Mouse (Mus musculus) heart, postnatal 0 days (tissue): ENCODE results near the gene Nox1. TPM values are rescaled to one million over a fixed set of nuclear protein-coding genes. Genes with fewer than 3 reads are reported as not detected.

Experiments
- ATAC-seq: fragments of 200-750 bp; cut with Nextera tagmentation; 2 replicates; pipeline ENCODE4 v1.8.0; 2017; ENCODE audit warnings: low read depth, moderate number of reproducible peaks, moderate library complexity; ENCODE audit not compliant: insufficient read depth
- DNase-seq: peaks from one replicate; pipeline ENCODE4 v3.0.0-alpha.2; 2016; ENCODE audit warnings: low spot score
- H3K27ac ChIP-seq: fragments of 300-500 bp; sonication (generic); 2 replicates; pipeline ENCODE4 v1.5.1; 2014; ENCODE audit warnings: low read depth, mild to moderate bottlenecking
- H3K27me3 ChIP-seq: fragments of 300-500 bp; sonication (generic); 2 replicates; pipeline ENCODE4 v1.6.1; 2014; ENCODE audit warnings: low read length, mixed read lengths; ENCODE audit not compliant: control insufficient read depth, insufficient read depth
- H3K36me3 ChIP-seq: fragments of 300-500 bp; sonication (generic); replicated peaks from 2 replicates; pipeline ENCODE4 v1.6.1; 2014; ENCODE audit warnings: low read length, mixed read lengths; ENCODE audit not compliant: control insufficient read depth, insufficient read depth
- H3K4me1 ChIP-seq: fragments of 300-500 bp; sonication (generic); 2 replicates; pipeline ENCODE4 v1.6.1; 2014; ENCODE audit warnings: antibody characterized with exemption; ENCODE audit not compliant: control insufficient read depth, insufficient read depth
- H3K4me2 ChIP-seq: fragments of 300-500 bp; sonication (generic); 2 replicates; pipeline ENCODE4 v1.6.1; 2014; ENCODE audit warnings: low read depth, mild to moderate bottlenecking, low read length, moderate library complexity
- H3K4me3 ChIP-seq: fragments of 300-500 bp; sonication (generic); 2 replicates; pipeline ENCODE4 v1.5.1; 2014; ENCODE audit warnings: low read depth, low read length
- H3K9ac ChIP-seq: fragments of 300-500 bp; sonication (generic); replicated peaks from 2 replicates; pipeline ENCODE4 v1.6.1; 2014; ENCODE audit warnings: low read depth, low read length, mixed read lengths
- H3K9me3 ChIP-seq: fragments of 300-500 bp; sonication (generic); replicated peaks from 2 replicates; pipeline ENCODE4 v1.6.1; 2016; ENCODE audit warnings: low read length; ENCODE audit not compliant: control insufficient read depth
- CTCF ChIP-seq: IDR thresholded peaks from 2 replicates; pipeline ENCODE4 v1.5.1; 2016; ENCODE audit warnings: antibody characterized with exemption, control low read depth, low read depth
- EP300 ChIP-seq: IDR thresholded peaks from 2 replicates; pipeline ENCODE4 v1.6.1; 2016; ENCODE audit warnings: antibody characterized with exemption, low read depth
- WGBS: fragments of 180-500 bp; shearing (Covaris S2); extraction: QIAGEN DNeasy Blood & Tissue Kit; methylation state at CpG from one replicate; pipeline ENCODE4 v1.1.7; 2014; 5-methylcytosine and 5-hydroxymethylcytosine counted together
- polyA plus RNA-seq: library from polyadenylated mRNA; unstranded; fragments of >200 nt; fragmentation: Nextera tagmentation; extraction: Ambion mirVana; gene quantifications from 2 replicates; pipeline ENCODE4 v1.2.1, GENCODE M21; 2015
- total RNA-seq: library from RNA; depleted of rRNA; stranded (reverse); fragments of >200 nt; gene quantifications from 2 replicates; pipeline ENCODE4 v1.2.3, GENCODE M21; 2014; ENCODE audit warnings: low replicate concordance

Nox1 gene
- total and polyA plus RNA-seq, 2 experiments from 2014 or later: 0.29 TPM; not detected in 1

DNA sequence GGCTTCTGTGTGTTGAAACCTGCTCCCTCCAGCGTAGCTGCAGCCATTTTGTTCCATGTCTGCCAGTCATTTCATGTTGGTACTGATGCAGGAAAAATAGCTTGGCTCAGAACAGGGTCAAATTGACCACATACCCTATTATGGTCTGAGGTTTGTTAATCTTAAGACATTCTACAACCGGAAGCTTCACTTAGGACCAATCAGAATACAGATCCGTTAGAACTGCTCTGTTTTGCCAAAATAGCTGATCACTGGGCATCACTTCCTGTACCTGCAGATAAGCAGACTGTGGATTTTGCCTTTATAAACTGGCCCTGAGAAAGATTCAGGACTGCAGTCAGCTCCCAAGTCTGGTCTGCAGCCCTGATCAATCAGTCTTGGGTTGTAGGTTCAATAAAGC lies 93.2 kb downstream of the Nox1 start:
- H3K27me3 ChIP-seq: no peaks in the 10 kb centered on the region
- no peaks in the 10 kb centered on the region for H3K36me3 ChIP-seq
- no peak for TF ChIP-seq EP300
- TF ChIP-seq CTCF: no peak
- H3K4me1 ChIP-seq: no peaks in the 10 kb centered on the region
- ATAC-seq: no peak
- H3K4me2 ChIP-seq: no peak overlapping the region
- no peak overlapping the region for H3K9ac ChIP-seq
- H3K27ac ChIP-seq: no peak overlapping the region
- no peak for DNase-seq
- no peaks in the 10 kb centered on the region for H3K9me3 ChIP-seq
- no peak overlapping the region for H3K4me3 ChIP-seq
- 61% methylated on average over 3 of the region's 3 CpGs for WGBS

DNA sequence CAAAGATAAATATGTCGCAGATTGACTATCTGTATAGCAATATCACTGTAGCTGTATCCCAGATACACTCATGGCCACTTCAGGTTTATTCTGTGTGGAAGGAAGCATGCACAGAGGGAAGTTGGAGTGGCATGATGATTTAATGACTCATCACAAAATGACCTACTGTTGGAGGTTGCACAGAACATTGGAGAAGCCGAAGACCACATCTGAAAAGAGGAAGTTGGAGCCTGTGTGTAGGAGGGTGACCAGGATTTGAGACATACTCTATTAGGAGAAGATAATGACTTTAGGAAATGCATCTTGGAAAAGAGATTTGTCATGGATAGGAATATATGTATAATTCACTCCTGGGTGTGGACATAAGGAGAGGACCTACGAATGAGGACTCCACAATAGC lies 105.3 kb downstream of the Nox1 start:
- no peak for ATAC-seq
- H3K4me3 ChIP-seq: no peak overlapping the region
- H3K4me2 ChIP-seq: no peak overlapping the region
- WGBS: 43% methylated on average over 3 of the region's 3 CpGs
- H3K27ac ChIP-seq: no peak overlapping the region
- no peak overlapping the region for H3K9ac ChIP-seq
- TF ChIP-seq CTCF (no peak), EP300 (no peak)
- H3K4me1 ChIP-seq: no peaks in the 10 kb centered on the region
- H3K36me3 ChIP-seq: no peaks in the 10 kb centered on the region
- H3K9me3 ChIP-seq: no peaks in the 10 kb centered on the region
- DNase-seq: no peak
- H3K27me3 ChIP-seq: no peaks in the 10 kb centered on the region

DNA sequence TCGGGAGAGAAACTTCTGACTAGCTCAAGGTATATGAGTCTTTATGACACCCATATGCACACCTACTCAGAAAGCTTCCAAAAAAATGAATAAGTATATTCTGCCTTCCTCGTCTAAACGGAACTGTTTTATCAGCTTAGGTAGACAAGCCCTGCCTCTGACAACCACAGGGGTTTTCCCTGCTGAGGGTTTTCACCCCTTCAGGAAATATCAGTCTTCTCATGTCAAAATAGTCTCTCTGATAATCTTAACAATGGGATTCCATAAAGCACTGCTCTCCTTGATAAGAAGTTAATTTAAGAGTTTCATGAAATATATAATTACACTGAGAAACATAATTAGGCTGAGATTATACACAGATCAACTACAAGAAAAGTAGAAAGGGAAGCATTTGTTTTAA lies 110.0 kb downstream of the Nox1 start:
- no peaks in the 10 kb centered on the region for H3K9me3 ChIP-seq
- no peak overlapping the region for H3K4me2 ChIP-seq
- TF ChIP-seq EP300 (no peak), CTCF (no peak)
- ATAC-seq: no peak
- WGBS: 48% methylated on average over 3 of the region's 3 CpGs
- no peaks in the 10 kb centered on the region for H3K36me3 ChIP-seq
- H3K4me1 ChIP-seq: no peaks in the 10 kb centered on the region
- no peak overlapping the region for H3K4me3 ChIP-seq
- no peaks in the 10 kb centered on the region for H3K27me3 ChIP-seq
- H3K9ac ChIP-seq: no peak overlapping the region
- H3K27ac ChIP-seq: no peak overlapping the region
- DNase-seq: no peak

DNA sequence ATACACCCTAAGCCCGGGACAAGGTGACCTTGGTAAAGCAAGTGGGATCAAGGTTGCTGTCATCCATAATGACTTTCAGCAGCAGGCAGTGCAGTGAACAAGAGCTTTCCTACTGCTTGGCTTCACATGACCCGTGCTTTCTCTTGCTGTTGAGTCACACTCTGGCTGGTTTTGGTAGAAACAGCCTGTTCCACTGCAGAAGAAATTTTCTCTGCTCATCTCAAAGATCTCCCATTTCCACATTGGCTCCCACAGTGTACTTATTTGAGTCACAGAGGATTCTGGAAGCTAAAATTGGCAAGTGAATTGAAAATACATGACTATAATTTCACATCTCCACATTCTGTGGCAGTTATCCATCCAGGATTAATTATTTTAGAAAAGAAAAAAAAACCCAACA lies 119.1 kb downstream of the Nox1 start:
- no peak overlapping the region for H3K4me2 ChIP-seq
- H3K27me3 ChIP-seq: no peaks in the 10 kb centered on the region
- no peaks in the 10 kb centered on the region for H3K9me3 ChIP-seq
- H3K4me3 ChIP-seq: no peak overlapping the region
- H3K9ac ChIP-seq: no peak overlapping the region
- TF ChIP-seq EP300 (no peak), CTCF (no peak)
- 54% methylated on average over 2 of the region's 2 CpGs for WGBS
- ATAC-seq (no peak), DNase-seq (no peak)
- no peaks in the 10 kb centered on the region for H3K36me3 ChIP-seq
- H3K4me1 ChIP-seq: no peaks in the 10 kb centered on the region
- H3K27ac ChIP-seq: no peak overlapping the region

DNA sequence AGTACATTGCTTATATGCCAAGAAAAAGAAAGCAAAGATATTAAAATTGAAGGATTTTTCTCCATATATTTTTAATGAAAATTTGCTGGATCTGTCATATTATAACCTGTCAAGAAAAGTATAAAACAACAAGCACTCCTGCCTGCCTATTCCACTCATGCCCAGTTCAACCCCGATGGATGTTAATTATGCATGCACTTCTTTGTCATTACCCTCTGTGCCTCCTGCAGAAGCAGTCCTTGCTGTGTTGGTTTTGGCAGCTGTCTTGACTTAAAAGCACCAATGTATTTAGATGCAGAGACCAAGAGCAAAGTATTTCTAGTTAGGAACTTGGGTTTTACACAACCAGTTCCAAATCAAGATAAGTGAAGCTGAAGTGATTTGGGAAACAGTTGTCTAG lies 136.3 kb downstream of the Nox1 start:
- WGBS: 83% methylated on average over 1 of the region's 1 CpGs
- no peaks in the 10 kb centered on the region for H3K4me1 ChIP-seq
- no peak overlapping the region for H3K4me2 ChIP-seq
- H3K27ac ChIP-seq: no peak overlapping the region
- no peaks in the 10 kb centered on the region for H3K9me3 ChIP-seq
- no peaks in the 10 kb centered on the region for H3K27me3 ChIP-seq
- H3K9ac ChIP-seq: no peak overlapping the region
- no peak overlapping the region for H3K4me3 ChIP-seq
- no peak for DNase-seq
- TF ChIP-seq EP300 (no peak), CTCF (no peak)
- ATAC-seq: no peak
- peaks cover 16% of the 10 kb centered on the region; the same call in 1 of the 2 replicates for H3K36me3 ChIP-seq

DNA sequence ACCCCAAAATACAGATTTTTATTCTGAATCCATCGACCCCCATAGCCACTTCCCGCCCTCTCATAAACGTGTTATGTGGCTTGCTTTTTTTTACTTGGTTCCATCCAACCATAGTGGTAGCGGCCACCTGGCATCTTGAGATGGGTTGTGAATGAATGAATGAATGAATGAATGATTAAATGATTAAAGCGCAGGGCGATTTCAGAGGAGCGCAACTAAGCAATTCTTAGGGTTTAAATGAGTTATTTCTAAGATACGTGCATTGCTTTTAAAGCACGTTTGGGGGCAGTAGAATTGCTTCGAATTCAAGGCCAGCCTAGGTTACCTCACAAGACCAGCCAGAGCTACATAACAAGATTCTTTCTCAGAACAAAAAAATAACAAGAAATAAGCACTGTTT lies 162.0 kb downstream of the Nox1 start:
- peak overlapping the region; percentile 58 for H3K4me3 ChIP-seq
- no peak for ATAC-seq
- H3K9ac ChIP-seq: peak overlapping the region; percentile 59
- no peaks in the 10 kb centered on the region for H3K4me1 ChIP-seq
- H3K27me3 ChIP-seq: no peaks in the 10 kb centered on the region
- H3K27ac ChIP-seq: peak overlapping the region; percentile 84; the same call in 1 of the 2 replicates
- H3K4me2 ChIP-seq: peak overlapping the region; percentile 65
- WGBS: 14% methylated on average over 10 of the region's 10 CpGs
- DNase-seq: no peak
- no peaks in the 10 kb centered on the region for H3K9me3 ChIP-seq
- peaks cover 13% of the 10 kb centered on the region; the same call in 1 of the 2 replicates for H3K36me3 ChIP-seq
- TF ChIP-seq CTCF: no peak
- no peak for TF ChIP-seq EP300
